Mouse (Mus musculus) myocyte (in vitro differentiated cells): ENCODE measurements around the gene Nxpe2. TPM values are rescaled to one million over a fixed set of nuclear protein-coding genes. Genes with fewer than 3 reads are reported as not detected.

Experiments
- H3K27me3 ChIP-seq: one replicate; pipeline ENCODE4 v1.6.1; 2011; ENCODE audit not compliant: control insufficient read depth, insufficient read depth, insufficient read length
- H3K36me3 ChIP-seq: one replicate; pipeline ENCODE4 v1.6.1; 2011; ENCODE audit not compliant: control insufficient read depth, insufficient read depth
- H3K4me2 ChIP-seq: one replicate; pipeline ENCODE4 v1.6.1; 2011; ENCODE audit warnings: low read depth, control low read depth
- H3K4me3 ChIP-seq: one replicate; pipeline ENCODE4 v1.5.1; 2011; ENCODE audit warnings: mild to moderate bottlenecking, control low read depth, moderate library complexity
- H3K79me2 ChIP-seq: one replicate; pipeline ENCODE4 v1.6.1; 2011; ENCODE audit not compliant: control insufficient read depth, insufficient read depth
- H3ac ChIP-seq: one replicate; pipeline ENCODE4 v1.6.1; 2011; ENCODE audit not compliant: control insufficient read depth, insufficient read length
- CEBPB ChIP-seq: IDR thresholded peaks from 2 replicates; pipeline ENCODE4 v1.6.1; 2011; ENCODE audit warnings: mild to moderate bottlenecking, moderate library complexity; ENCODE audit not compliant: poor library complexity, insufficient read depth, severe bottlenecking
- E2F4 ChIP-seq: IDR thresholded peaks from one replicate; pipeline ENCODE4 v1.6.1; 2011; ENCODE audit warnings: mild to moderate bottlenecking, control low read depth, moderate library complexity; ENCODE audit not compliant: insufficient read depth
- MAX ChIP-seq: IDR thresholded peaks from one replicate; pipeline ENCODE4 v1.6.1; 2011; ENCODE audit warnings: low read depth, mild to moderate bottlenecking, control low read depth
- MYOD1 ChIP-seq, 3 experiments: IDR thresholded peaks; one replicate each; pipeline ENCODE4 v1.6.1; 2011; ENCODE audit warnings: control low read depth in 2 of 3, low read depth in 2 of 3, mild to moderate bottlenecking in 2 of 3, moderate library complexity in 1 of 3; ENCODE audit not compliant: insufficient read length in 2 of 3, control insufficient read depth in 1 of 3
- MYOG ChIP-seq, 3 experiments: IDR thresholded peaks; one replicate each; pipeline ENCODE4 v1.6.1; 2011; ENCODE audit warnings: control low read depth in 2 of 3, low read depth in 2 of 3, mild to moderate bottlenecking in 2 of 3; ENCODE audit not compliant: insufficient read length in 2 of 3, control insufficient read depth in 1 of 3, insufficient read depth in 1 of 3
- POLR2A ChIP-seq: IDR thresholded peaks from one replicate; pipeline ENCODE4 v1.6.1; 2011; ENCODE audit warnings: low read depth, mild to moderate bottlenecking, control low read depth, moderate library complexity; ENCODE audit not compliant: insufficient read length
- POLR2AphosphoS2 ChIP-seq: IDR thresholded peaks from one replicate; pipeline ENCODE4 v1.6.1; 2011; ENCODE audit warnings: low read depth, control low read depth; ENCODE audit not compliant: insufficient read length
- REST ChIP-seq: IDR thresholded peaks from one replicate; pipeline ENCODE4 v1.6.1; 2011; ENCODE audit warnings: mild to moderate bottlenecking, control low read depth, moderate library complexity; ENCODE audit not compliant: insufficient read depth, insufficient read length
- SRF ChIP-seq: IDR thresholded peaks from one replicate; pipeline ENCODE4 v1.6.1; 2011; ENCODE audit warnings: low read depth; ENCODE audit not compliant: control insufficient read depth, insufficient read length
- TCF12 ChIP-seq: IDR thresholded peaks from one replicate; pipeline ENCODE4 v1.6.1; 2011; ENCODE audit warnings: mild to moderate bottlenecking, control low read depth; ENCODE audit not compliant: poor library complexity, insufficient read depth, severe bottlenecking
- TCF3 ChIP-seq: IDR thresholded peaks from one replicate; pipeline ENCODE4 v1.6.1; 2011; ENCODE audit warnings: low read depth, control low read depth; ENCODE audit not compliant: insufficient read length
- USF1 ChIP-seq: IDR thresholded peaks from one replicate; pipeline ENCODE4 v1.6.1; 2011; ENCODE audit warnings: low read depth, mild to moderate bottlenecking, control low read depth, moderate library complexity
- polyA plus RNA-seq: library from polyadenylated mRNA; unstranded; fragments of >200 nt; fragmentation: generic; extraction: Trizol; gene quantifications from one replicate; pipeline ENCODE4 v1.2.1, GENCODE M21; 2012; ENCODE audit warnings: missing spikeins

Nxpe2 gene
- polyA plus RNA-seq, 1 experiment: not detected

DNA sequence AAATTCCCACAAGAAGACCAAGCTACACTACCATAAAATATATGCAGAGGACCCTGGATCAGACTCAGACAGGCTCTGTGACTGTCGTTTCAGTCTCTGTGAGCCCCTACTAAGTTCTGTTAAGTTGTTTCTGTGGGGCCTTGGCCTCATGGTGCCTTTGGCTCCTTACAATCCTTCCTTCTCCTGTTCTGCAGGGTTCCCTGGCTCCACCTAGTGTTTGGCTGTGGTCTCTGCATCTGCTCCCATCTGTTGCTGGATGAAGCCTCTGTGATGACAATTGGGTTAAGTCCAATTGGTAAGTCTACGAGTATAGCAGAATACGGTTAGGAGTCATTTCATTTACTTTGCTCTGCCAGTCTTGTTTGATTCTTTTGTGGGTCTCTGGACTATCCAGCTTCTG is 1.5 kb upstream of the Nxpe2 start:
- H3K4me2 ChIP-seq: no peak overlapping the region
- TF ChIP-seq SRF (no peak), E2F4 (no peak), MYOD1 (IDR thresholded peaks at IDR 0.05; ENCODE audit: control insufficient read depth in 1 of 3, insufficient read length in 2 of 3, low read depth in 2 of 3) (no peak), REST (no peak), MYOG (IDR thresholded peaks at IDR 0.05; ENCODE audit: control insufficient read depth in 1 of 3, insufficient read depth in 1 of 3, insufficient read length in 2 of 3, low read depth in 2 of 3) (no peak), TCF12 (no peak), POLR2AphosphoS2 (no peak), CEBPB (no peak), POLR2A (no peak), TCF3 (no peak), MAX (no peak), USF1 (no peak)
- H3K4me3 ChIP-seq: no peak overlapping the region
- no peak overlapping the region for H3ac ChIP-seq
- H3K27me3 ChIP-seq: no peaks in the 10 kb centered on the region
- H3K79me2 ChIP-seq: no peaks in the 10 kb centered on the region
- H3K36me3 ChIP-seq: no peaks in the 10 kb centered on the region

- H3ac ChIP-seq: no peak overlapping the region
- no peak overlapping the region for H3K4me2 ChIP-seq
- no peak overlapping the region for H3K4me3 ChIP-seq
- peak in 1 of 3 experiments; percentile 18 for TF ChIP-seq MYOG (IDR thresholded peaks at IDR 0.05; ENCODE audit: control insufficient read depth in 1 of 3, insufficient read depth in 1 of 3, insufficient read length in 2 of 3, low read depth in 2 of 3)
- TF ChIP-seq POLR2AphosphoS2: no peak
- TF ChIP-seq E2F4: no peak
- peak in 1 of 3 experiments; percentile 3 for TF ChIP-seq MYOD1 (IDR thresholded peaks at IDR 0.05; ENCODE audit: control insufficient read depth in 1 of 3, insufficient read length in 2 of 3, low read depth in 2 of 3)
- TF ChIP-seq POLR2A: no peak
- no peaks in the 10 kb centered on the region for H3K27me3 ChIP-seq
- H3K36me3 ChIP-seq: no peaks in the 10 kb centered on the region
- no peaks in the 10 kb centered on the region for H3K79me2 ChIP-seq
Measured at GRCm38 (mm10) chr9:48354122-48354521, 868 bp upstream of the Nxpe2 start.

DNA sequence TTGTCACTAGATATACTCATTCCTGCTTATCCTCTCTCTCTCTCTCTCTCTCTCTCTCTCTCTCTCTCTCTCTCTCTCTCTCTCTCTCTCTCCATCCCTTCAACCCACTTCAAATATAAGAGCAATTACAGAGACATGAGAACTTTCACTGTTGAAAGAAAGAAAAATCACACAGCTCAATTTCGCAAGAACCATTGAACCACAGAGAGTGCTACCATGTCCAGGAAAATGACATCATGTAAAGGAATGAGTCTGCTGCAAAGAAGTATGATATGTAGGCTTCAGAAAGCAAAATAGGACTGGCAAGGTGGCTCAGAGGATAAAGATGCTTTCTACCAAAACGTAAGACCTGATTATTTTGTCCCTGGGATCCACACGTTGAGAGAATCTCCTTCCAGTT is 7.4 kb downstream of the Nxpe2 start:
- Histone ChIP-seq H3K4me3 (no peak overlapping the region), H3K27me3 (no peaks in the 10 kb centered on the region), H3K79me2 (no peaks in the 10 kb centered on the region), H3K4me2 (no peak overlapping the region), H3K36me3 (no peaks in the 10 kb centered on the region), H3ac (no peak overlapping the region)
- TF ChIP-seq POLR2AphosphoS2: no peak
- no peak for TF ChIP-seq TCF12

GRCm38 (mm10) chr9:48345456-48345855 is 7.8 kb downstream of the Nxpe2 start:
- Histone ChIP-seq H3ac (no peak overlapping the region), H3K27me3 (no peaks in the 10 kb centered on the region), H3K4me3 (no peak overlapping the region), H3K4me2 (no peak overlapping the region), H3K36me3 (no peaks in the 10 kb centered on the region), H3K79me2 (no peaks in the 10 kb centered on the region)
- TF ChIP-seq POLR2AphosphoS2 (no peak), TCF3 (no peak), REST (no peak), CEBPB (no peak), USF1 (no peak), E2F4 (no peak), TCF12 (no peak), SRF (no peak), MAX (no peak), POLR2A (no peak), MYOG (IDR thresholded peaks at IDR 0.05; ENCODE audit: control insufficient read depth in 1 of 3, insufficient read depth in 1 of 3, insufficient read length in 2 of 3, low read depth in 2 of 3) (no peak), MYOD1 (IDR thresholded peaks at IDR 0.05; ENCODE audit: control insufficient read depth in 1 of 3, insufficient read length in 2 of 3, low read depth in 2 of 3) (no peak)

DNA sequence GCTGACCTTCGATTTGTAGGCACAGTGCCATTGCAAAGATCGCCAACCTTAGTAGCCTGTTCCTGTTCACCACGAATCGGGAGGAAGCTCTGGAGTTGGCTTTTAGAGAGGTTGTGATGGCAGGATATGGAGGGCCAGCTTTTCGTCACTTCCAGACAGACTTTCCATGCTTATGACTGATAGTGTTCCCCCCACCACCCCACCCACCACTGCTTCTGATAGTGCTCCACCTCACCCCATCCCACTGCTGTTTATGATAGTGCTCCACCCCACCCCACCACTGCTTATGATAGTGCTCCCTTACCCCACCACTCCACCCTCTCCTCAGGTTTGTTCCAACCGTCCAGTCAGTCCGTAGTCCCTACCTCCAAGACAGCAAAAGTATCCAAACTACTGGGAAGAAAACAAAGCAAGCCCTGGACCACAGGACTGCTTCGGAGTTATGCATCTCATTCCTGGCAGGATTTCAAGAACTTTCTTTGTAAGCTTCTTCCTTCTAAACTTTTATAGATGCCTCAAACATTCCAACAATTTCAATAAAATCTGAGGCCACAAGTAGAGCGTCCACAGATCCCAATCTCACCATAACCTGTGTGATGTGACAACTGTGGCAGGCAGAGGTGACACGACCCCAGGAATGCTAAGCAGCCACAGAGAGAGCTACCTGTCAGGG is 12.4 kb downstream of the Nxpe2 start:
- H3ac ChIP-seq: no peak overlapping the region
- H3K27me3 ChIP-seq: no peaks in the 10 kb centered on the region
- TF ChIP-seq TCF3 (no peak), MYOD1 (IDR thresholded peaks at IDR 0.05; ENCODE audit: control insufficient read depth in 1 of 3, insufficient read length in 2 of 3, low read depth in 2 of 3) (no peak), CEBPB (no peak), MAX (no peak), E2F4 (no peak)
- H3K4me2 ChIP-seq: no peak overlapping the region
- no peaks in the 10 kb centered on the region for H3K79me2 ChIP-seq
- H3K36me3 ChIP-seq: no peaks in the 10 kb centered on the region
- no peak overlapping the region for H3K4me3 ChIP-seq
